Mouse (Mus musculus) liver, adult 2 months (tissue): ENCODE measurements around the gene Prss44.

ENCODE experiments used
- CTCF ChIP-seq: fragments of 200-500 bp; IDR thresholded peaks from 2 replicates; pipeline ENCODE4 v1.5.1; 2011; ENCODE audit warnings: low read depth, low read length, control low read depth
- POLR2A ChIP-seq: fragments of 200-500 bp; IDR thresholded peaks from 2 replicates; pipeline ENCODE4 v1.6.1; 2011; ENCODE audit warnings: low read length, control low read depth; ENCODE audit not compliant: insufficient read depth; ENCODE audit errors: extremely low read depth

- TF ChIP-seq CTCF, result no peak
- no peak for TF ChIP-seq POLR2A
These were observed 42.1 kb downstream of the Prss44 start for GRCm38 (mm10) chr9:110855903-110856302.
